Mouse (Mus musculus) heart, postnatal 0 days (tissue): ENCODE measurements around the gene Prss23.

Source experiments
- CTCF ChIP-seq: IDR thresholded peaks from 2 replicates; pipeline ENCODE4 v1.5.1; 2016; ENCODE audit warnings: antibody characterized with exemption, control low read depth, low read depth
- EP300 ChIP-seq: IDR thresholded peaks from 2 replicates; pipeline ENCODE4 v1.6.1; 2016; ENCODE audit warnings: antibody characterized with exemption, low read depth

- no peak for TF ChIP-seq CTCF
- no peak for TF ChIP-seq EP300
Observed at GRCm38 (mm10) chr7:89540976-89541375, 14.0 kb upstream of the Prss23 start.
